Mouse (Mus musculus) cortical plate, adult 2 months (tissue): ENCODE results near the gene Npdc1. TPM values are rescaled to one million over a fixed set of nuclear protein-coding genes. Genes with fewer than 3 reads are reported as not detected.

Source experiments
- H3K27ac ChIP-seq: fragments of 200-500 bp; 2 replicates; pipeline ENCODE4 v1.5.1; 2012; ENCODE audit warnings: low read length, control low read depth, inconsistent platforms; ENCODE audit not compliant: insufficient read depth
- H3K4me1 ChIP-seq: fragments of 200-500 bp; 2 replicates; pipeline ENCODE4 v1.6.1; 2011; ENCODE audit warnings: low read length; ENCODE audit not compliant: control insufficient read depth, insufficient read depth
- H3K4me3 ChIP-seq: fragments of 200-500 bp; 2 replicates; pipeline ENCODE4 v1.5.1; 2011; ENCODE audit warnings: mild to moderate bottlenecking, low read length, control low read depth; ENCODE audit not compliant: insufficient read depth
- CTCF ChIP-seq: fragments of 200-500 bp; IDR thresholded peaks from 2 replicates; pipeline ENCODE4 v1.5.1; 2011; ENCODE audit warnings: mild to moderate bottlenecking, control low read depth, low read length; ENCODE audit not compliant: insufficient read depth; ENCODE audit errors: extremely low read depth
- POLR2A ChIP-seq: fragments of 200-500 bp; IDR thresholded peaks from 2 replicates; pipeline ENCODE4 v1.6.1; 2011; ENCODE audit warnings: mild to moderate bottlenecking, low read length, control low read depth; ENCODE audit not compliant: insufficient read depth; ENCODE audit errors: extremely low read depth
- polyA plus RNA-seq: library from polyadenylated mRNA; depleted of rRNA; stranded (reverse); fragments of >200 nt; gene quantifications from 2 replicates; pipeline ENCODE4 v1.2.3, GENCODE M21; 2012; rRNA removed

Npdc1 gene
- polyA plus RNA-seq, 1 experiment, result 435 TPM

GRCm38 (mm10) chr2:25450853-25451647, 51.9 kb downstream of the Npdc1 start:
- no peaks in the 10 kb centered on the region for H3K4me1 ChIP-seq
- TF ChIP-seq CTCF (no peak), POLR2A (no peak)
- no peak overlapping the region for H3K4me3 ChIP-seq
- H3K27ac ChIP-seq, result no peak overlapping the region

GRCm38 (mm10) chr2:25452951-25453350, 53.8 kb downstream of the Npdc1 start:
- H3K4me3 ChIP-seq, result no peak overlapping the region
- H3K4me1 ChIP-seq, result no peaks in the 10 kb centered on the region
- TF ChIP-seq POLR2A (no peak), CTCF (no peak)
- no peak overlapping the region for H3K27ac ChIP-seq

GRCm38 (mm10) chr2:25456205-25456953, 57.2 kb downstream of the Npdc1 start, which contains the start of gene Clic3:
TSS of gene Clic3 (plus strand) at chr2:25456838.
- Histone ChIP-seq H3K4me3 (no peak within 1 kb of the TSS), H3K27ac (no peak within 1 kb of the TSS), H3K4me1 (peaks cover 2% of the 10 kb centered on the region)
- TF ChIP-seq CTCF, result no peak
- no peak for TF ChIP-seq POLR2A

GRCm38 (mm10) chr2:25457022-25457896, 58.1 kb downstream of the Npdc1 start:
- Histone ChIP-seq H3K4me3 (no peak overlapping the region), H3K4me1 (peaks cover 5% of the 10 kb centered on the region), H3K27ac (no peak overlapping the region)
- no peak for TF ChIP-seq CTCF
- TF ChIP-seq POLR2A, result no peak; the same call in 1 of the 2 replicates

GRCm38 (mm10) chr2:25458911-25459310, 59.8 kb downstream of the Npdc1 start:
- no peak overlapping the region for H3K4me3 ChIP-seq
- H3K4me1 ChIP-seq, result peaks cover 5% of the 10 kb centered on the region
- TF ChIP-seq POLR2A, result no peak
- TF ChIP-seq CTCF, result no peak
- no peak overlapping the region for H3K27ac ChIP-seq

Other genes starting within 250 kb of the Npdc1 start
- gene Nrarp, start 218.6 kb upstream of the Npdc1 start, polyA plus RNA-seq, result 22.1 and 24.2 TPM in 2 replicates
- 2.5 TPM in 2 replicates for gene Tor4a, start 202.5 kb upstream of the Npdc1 start, polyA plus RNA-seq
- gene Nelfb, start 187.9 kb upstream of the Npdc1 start, polyA plus RNA-seq, result 52.0 and 57.5 TPM in 2 replicates
- gene Stpg3, start 184.7 kb upstream of the Npdc1 start, polyA plus RNA-seq, result 0.11 TPM in 1 of 2 replicates, not detected in the other
- gene Fam166a, start 180.6 kb upstream of the Npdc1 start, polyA plus RNA-seq, result 0.19 and 0.21 TPM in 2 replicates
- 527 and 537 TPM in 2 replicates for gene Tubb4b, start 174.6 kb upstream of the Npdc1 start, polyA plus RNA-seq
- gene Slc34a3, start 165.0 kb upstream of the Npdc1 start, polyA plus RNA-seq, result 0.26 and 0.44 TPM in 2 replicates
- not detected in 2 replicates for gene Rnf224, start 162.6 kb upstream of the Npdc1 start, polyA plus RNA-seq
- 314 and 325 TPM in 2 replicates for gene Rnf208, start 157.1 kb upstream of the Npdc1 start, polyA plus RNA-seq
- 0.21 and 0.57 TPM in 2 replicates for gene Cysrt1, start 156.9 kb upstream of the Npdc1 start, polyA plus RNA-seq
- gene AL732309.1, start 152.5 kb upstream of the Npdc1 start, polyA plus RNA-seq, result 14.0 and 15.5 TPM in 2 replicates
- 33.8 and 36.0 TPM in 2 replicates for gene Tmem203, start 143.9 kb upstream of the Npdc1 start, polyA plus RNA-seq
- gene Tprn, start 136.7 kb upstream of the Npdc1 start, polyA plus RNA-seq, result 14.0 and 22.0 TPM in 2 replicates
- gene Ssna1, start 126.9 kb upstream of the Npdc1 start, polyA plus RNA-seq, result 87.9 and 93.2 TPM in 2 replicates
- gene Anapc2, start 126.9 kb upstream of the Npdc1 start, polyA plus RNA-seq, result 75.7 and 76.5 TPM in 2 replicates
- not detected in 2 replicates for gene Tmem210, start 111.2 kb upstream of the Npdc1 start, polyA plus RNA-seq
- not detected in 2 replicates for gene Lrrc26, start 109.4 kb upstream of the Npdc1 start, polyA plus RNA-seq
- 336 and 340 TPM in 2 replicates for gene Grin1, start 80.2 kb upstream of the Npdc1 start, polyA plus RNA-seq
- 27.0 and 28.4 TPM in 2 replicates for gene Man1b1, start 67.0 kb upstream of the Npdc1 start, polyA plus RNA-seq
- gene Dpp7, start 43.0 kb upstream of the Npdc1 start, polyA plus RNA-seq, result 59.8 and 69.1 TPM in 2 replicates
- 16.6 and 20.4 TPM in 2 replicates for gene Uap1l1, start 33.7 kb upstream of the Npdc1 start, polyA plus RNA-seq
- 4.0 and 4.4 TPM in 2 replicates for gene Sapcd2, start 27.0 kb upstream of the Npdc1 start, polyA plus RNA-seq
- 15.8 and 19.0 TPM in 2 replicates for gene Entpd2, start 3.5 kb upstream of the Npdc1 start, polyA plus RNA-seq
- 0.38 and 0.48 TPM in 2 replicates for gene Fut7, start 23.9 kb downstream of the Npdc1 start, polyA plus RNA-seq
- 105 and 109 TPM in 2 replicates for gene Abca2, start 29.4 kb downstream of the Npdc1 start, polyA plus RNA-seq
- 0.72 and 0.79 TPM in 2 replicates for gene Clic3, start 57.5 kb downstream of the Npdc1 start, polyA plus RNA-seq
- gene Paxx, start 61.7 kb downstream of the Npdc1 start, polyA plus RNA-seq, result 137 TPM in 2 replicates
- 2,250 and 2,426 TPM in 2 replicates for gene Ptgds, start 70.7 kb downstream of the Npdc1 start, polyA plus RNA-seq
- not detected in 2 replicates for gene Lcn12, start 94.6 kb downstream of the Npdc1 start, polyA plus RNA-seq
- 44.3 and 46.1 TPM in 2 replicates for gene Fbxw5, start 101.4 kb downstream of the Npdc1 start, polyA plus RNA-seq
- 2.3 and 3.3 TPM in 2 replicates for gene C8g, start 102.4 kb downstream of the Npdc1 start, polyA plus RNA-seq
- gene Traf2, start 147.6 kb downstream of the Npdc1 start, polyA plus RNA-seq, result 8.4 and 9.1 TPM in 2 replicates
- gene Edf1, start 158.5 kb downstream of the Npdc1 start, polyA plus RNA-seq, result 270 and 276 TPM in 2 replicates
- 1.1 and 1.2 TPM in 2 replicates for gene Mamdc4, start 175.5 kb downstream of the Npdc1 start, polyA plus RNA-seq
- gene Phpt1, start 175.9 kb downstream of the Npdc1 start, polyA plus RNA-seq, result 123 and 129 TPM in 2 replicates
- 115 and 125 TPM in 2 replicates for gene Ajm1, start 182.4 kb downstream of the Npdc1 start, polyA plus RNA-seq
- gene Rabl6, start 209.2 kb downstream of the Npdc1 start, polyA plus RNA-seq, result 158 and 162 TPM in 2 replicates
- 0.02 TPM in 1 of 2 replicates, not detected in the other for gene Ccdc183, start 218.3 kb downstream of the Npdc1 start, polyA plus RNA-seq
- 73.9 and 82.8 TPM in 2 replicates for gene Tmem141, start 222.7 kb downstream of the Npdc1 start, polyA plus RNA-seq
- 0.30 and 0.33 TPM in 2 replicates for gene Fcna, start 228.7 kb downstream of the Npdc1 start, polyA plus RNA-seq